Mouse (Mus musculus): Measurements from ENCODE around the gene Fbln1. TPM values are rescaled to one million over a fixed set of nuclear protein-coding genes. Genes with fewer than 3 reads are reported as not detected.

The Fbln1 gene
- polyA plus RNA-seq, 1 experiment = not detected

DNA sequence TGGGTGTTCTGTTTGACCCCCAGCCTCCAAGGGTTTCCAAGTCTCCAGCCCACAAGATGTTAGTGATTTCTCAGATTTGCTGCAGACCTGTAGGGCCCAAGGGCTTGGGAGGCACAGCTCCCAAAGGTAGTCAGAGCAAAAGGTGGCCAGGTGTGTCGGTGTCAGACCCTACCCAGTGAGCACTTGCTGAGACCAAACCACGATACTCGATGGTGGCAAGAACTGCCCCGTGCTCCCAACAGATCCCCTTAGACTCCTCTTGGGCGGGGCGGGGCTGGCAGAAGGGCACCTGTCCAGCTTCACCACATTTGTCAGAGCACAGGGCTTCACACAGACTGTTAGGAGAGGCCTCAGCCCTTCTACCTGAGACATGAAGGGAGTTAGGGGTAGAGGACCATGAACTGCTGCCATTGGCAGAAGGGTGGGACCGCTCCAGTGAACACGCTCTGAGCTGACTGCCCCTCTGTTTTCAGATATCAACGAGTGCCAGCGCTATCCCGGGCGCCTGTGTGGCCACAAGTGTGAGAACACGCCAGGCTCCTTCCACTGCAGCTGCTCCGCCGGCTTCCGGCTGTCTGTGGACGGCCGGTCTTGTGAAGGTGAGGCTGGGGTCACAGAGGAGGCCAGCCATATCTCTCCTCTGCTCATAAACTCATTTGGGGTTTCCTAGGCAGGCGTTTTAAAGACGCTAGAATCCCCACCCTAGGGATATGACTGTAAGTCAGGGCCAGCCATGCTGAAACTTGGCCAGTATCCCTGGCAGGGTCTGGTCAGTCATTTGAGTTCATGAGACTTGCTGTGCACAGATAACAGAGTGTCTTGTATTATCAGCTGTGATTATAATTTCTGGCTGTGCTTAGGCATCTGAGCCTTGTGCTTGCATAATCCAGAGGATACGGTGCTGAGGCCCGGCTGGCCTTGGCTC is 33.3 kb downstream of the Fbln1 start:
- no peak overlapping the region for H3K27ac ChIP-seq (ENCODE audit: insufficient read depth, low read depth, low read length)
- no peak for TF ChIP-seq CTCF (IDR thresholded peaks at IDR 0.05; ENCODE audit: insufficient read depth, low read depth, low read length)
- no peak for TF ChIP-seq POLR2A (IDR thresholded peaks at IDR 0.05; ENCODE audit: insufficient read depth, low read depth, low read length)
- no peaks in the 10 kb centered on the region for H3K4me1 ChIP-seq (ENCODE audit: control insufficient read depth, insufficient read depth, low read length)
- H3K4me3 ChIP-seq (ENCODE audit: insufficient read depth, low read depth, low read length) = no peak overlapping the region
- 92% methylated on average over 22 of the region's 22 CpGs for WGBS

- H3K4me1 ChIP-seq (ENCODE audit: control insufficient read depth, insufficient read depth, low read length) = no peaks in the 10 kb centered on the region
- H3K27ac ChIP-seq (ENCODE audit: insufficient read depth, low read depth, low read length) = no peak overlapping the region
- no peak overlapping the region for H3K4me3 ChIP-seq (ENCODE audit: insufficient read depth, low read depth, low read length)
- 94% methylated on average over 4 of the region's 4 CpGs for WGBS
- TF ChIP-seq CTCF (IDR thresholded peaks at IDR 0.05; ENCODE audit: insufficient read depth, low read depth, low read length) (no peak), POLR2A (IDR thresholded peaks at IDR 0.05; ENCODE audit: insufficient read depth, low read depth, low read length) (no peak)
Measured at GRCm38 (mm10) chr15:85240086-85240485, 34.3 kb downstream of the Fbln1 start.

- Histone ChIP-seq H3K4me1 (ENCODE audit: control insufficient read depth, insufficient read depth, low read length) (no peaks in the 10 kb centered on the region), H3K4me3 (ENCODE audit: insufficient read depth, low read depth, low read length) (no peak overlapping the region), H3K27ac (ENCODE audit: insufficient read depth, low read depth, low read length) (no peak overlapping the region)
- TF ChIP-seq POLR2A (IDR thresholded peaks at IDR 0.05; ENCODE audit: insufficient read depth, low read depth, low read length) (no peak), CTCF (IDR thresholded peaks at IDR 0.05; ENCODE audit: insufficient read depth, low read depth, low read length) (no peak)
- WGBS = 97% methylated on average over 7 of the region's 7 CpGs
Measured at GRCm38 (mm10) chr15:85241856-85242255, 36.1 kb downstream of the Fbln1 start.

- TF ChIP-seq CTCF (IDR thresholded peaks at IDR 0.05; ENCODE audit: insufficient read depth, low read depth, low read length) (no peak), POLR2A (IDR thresholded peaks at IDR 0.05; ENCODE audit: insufficient read depth, low read depth, low read length) (no peak)
- H3K27ac ChIP-seq (ENCODE audit: insufficient read depth, low read depth, low read length) = no peak overlapping the region
Measured at GRCm38 (mm10) chr15:85244414-85245161, 38.8 kb downstream of the Fbln1 start.

DNA sequence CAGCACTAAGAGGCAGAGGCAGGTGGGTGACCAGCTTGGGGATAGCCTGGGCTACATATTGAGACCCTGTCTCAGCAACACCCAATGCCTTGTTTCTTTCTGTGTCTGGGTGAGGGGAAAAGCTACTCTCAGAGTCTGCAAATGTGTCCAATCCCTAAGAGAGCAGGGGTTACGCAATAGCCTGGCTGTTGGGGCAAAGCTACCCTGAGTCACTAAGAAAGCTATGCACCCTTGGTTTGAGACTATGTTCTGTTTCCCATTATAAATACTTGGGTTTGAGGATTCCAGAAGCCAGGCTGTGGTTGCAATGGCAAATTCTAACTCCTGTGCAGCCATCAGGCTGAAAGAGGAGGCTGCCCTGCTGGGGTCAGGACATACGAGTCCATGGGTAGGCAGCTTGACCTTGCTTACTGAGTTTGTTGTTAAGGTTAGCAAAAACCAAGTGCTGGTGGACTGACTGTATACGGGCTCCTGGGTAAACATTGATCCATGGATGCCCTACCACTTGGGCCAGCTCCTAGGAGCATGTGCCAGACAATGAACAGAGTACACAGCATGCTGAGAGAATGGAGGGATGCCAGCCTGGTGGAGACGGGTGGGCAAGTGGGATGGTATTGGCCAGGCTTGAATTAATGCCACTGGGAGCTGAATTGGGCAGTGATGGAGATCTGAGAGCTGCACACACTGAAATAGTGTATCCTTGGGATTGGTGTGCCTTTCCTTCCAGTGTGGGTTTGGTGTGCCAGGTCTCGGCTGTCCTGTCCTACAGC is 39.7 kb downstream of the Fbln1 start:
- 81% methylated on average over 5 of the region's 5 CpGs for WGBS
- TF ChIP-seq POLR2A (IDR thresholded peaks at IDR 0.05; ENCODE audit: insufficient read depth, low read depth, low read length) = no peak
- TF ChIP-seq CTCF (IDR thresholded peaks at IDR 0.05; ENCODE audit: insufficient read depth, low read depth, low read length) = no peak

More at GRCm38 (mm10) chr15:85244414-85245161, 38.8 kb downstream of the Fbln1 start:
- WGBS = 96% methylated on average over 13 of the region's 13 CpGs
- Histone ChIP-seq H3K4me3 (ENCODE audit: insufficient read depth, low read depth, low read length) (no peak overlapping the region), H3K4me1 (ENCODE audit: control insufficient read depth, insufficient read depth, low read length) (no peaks in the 10 kb centered on the region)

GRCm38 (mm10) chr15:85246016-85246415 is 40.3 kb downstream of the Fbln1 start:
- Histone ChIP-seq H3K27ac (ENCODE audit: insufficient read depth, low read depth, low read length) (no peak overlapping the region), H3K4me3 (ENCODE audit: insufficient read depth, low read depth, low read length) (no peak overlapping the region), H3K4me1 (ENCODE audit: control insufficient read depth, insufficient read depth, low read length) (no peaks in the 10 kb centered on the region)
- 93% methylated on average over 5 of the region's 5 CpGs for WGBS
- TF ChIP-seq CTCF (IDR thresholded peaks at IDR 0.05; ENCODE audit: insufficient read depth, low read depth, low read length) (no peak), POLR2A (IDR thresholded peaks at IDR 0.05; ENCODE audit: insufficient read depth, low read depth, low read length) (no peak)

More for the DNA sequence above, 39.7 kb downstream of the Fbln1 start:
- no peaks in the 10 kb centered on the region for H3K4me1 ChIP-seq (ENCODE audit: control insufficient read depth, insufficient read depth, low read length)
- no peak overlapping the region for H3K4me3 ChIP-seq (ENCODE audit: insufficient read depth, low read depth, low read length)
- H3K27ac ChIP-seq (ENCODE audit: insufficient read depth, low read depth, low read length) = no peak overlapping the region

DNA sequence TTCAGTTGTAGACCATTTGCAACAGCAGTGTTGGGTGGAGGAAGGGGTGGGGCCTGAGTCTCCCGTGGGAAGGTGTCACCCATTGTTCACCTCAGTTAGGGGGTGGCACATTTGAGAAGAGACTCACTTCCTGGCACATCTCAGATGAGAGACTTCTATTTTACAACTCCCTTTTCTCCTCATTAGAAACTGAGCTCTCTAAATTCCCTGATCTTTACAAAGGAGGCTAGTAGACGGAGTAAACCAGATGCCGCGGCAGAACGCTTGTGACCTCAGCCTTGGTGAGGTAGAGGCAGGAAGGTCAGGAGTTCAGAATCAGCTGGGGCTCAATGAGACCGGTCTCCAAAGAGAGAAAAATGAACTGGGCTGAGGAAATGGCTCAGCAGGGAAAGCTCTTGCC is 41.2 kb downstream of the Fbln1 start:
- TF ChIP-seq POLR2A (IDR thresholded peaks at IDR 0.05; ENCODE audit: insufficient read depth, low read depth, low read length) (no peak), CTCF (IDR thresholded peaks at IDR 0.05; ENCODE audit: insufficient read depth, low read depth, low read length) (no peak)
- no peak overlapping the region for H3K4me3 ChIP-seq (ENCODE audit: insufficient read depth, low read depth, low read length)
- no peaks in the 10 kb centered on the region for H3K4me1 ChIP-seq (ENCODE audit: control insufficient read depth, insufficient read depth, low read length)
- no peak overlapping the region for H3K27ac ChIP-seq (ENCODE audit: insufficient read depth, low read depth, low read length)
- WGBS = 84% methylated on average over 6 of the region's 6 CpGs

GRCm38 (mm10) chr15:85248311-85248710 is 42.6 kb downstream of the Fbln1 start:
- WGBS = 86% methylated on average over 5 of the region's 5 CpGs

More at GRCm38 (mm10) chr15:85248311-85248710, 42.6 kb downstream of the Fbln1 start:
- Histone ChIP-seq H3K4me1 (ENCODE audit: control insufficient read depth, insufficient read depth, low read length) (no peaks in the 10 kb centered on the region), H3K4me3 (ENCODE audit: insufficient read depth, low read depth, low read length) (no peak overlapping the region), H3K27ac (ENCODE audit: insufficient read depth, low read depth, low read length) (no peak overlapping the region)
- TF ChIP-seq POLR2A (IDR thresholded peaks at IDR 0.05; ENCODE audit: insufficient read depth, low read depth, low read length) = no peak
- TF ChIP-seq CTCF (IDR thresholded peaks at IDR 0.05; ENCODE audit: insufficient read depth, low read depth, low read length) = no peak

All from olfactory bulb, adult 2 months (tissue).